Mouse (Mus musculus) frontal cortex, postnatal 36 days (tissue): ENCODE results near the gene Lamc1.
"Not testable (repeated sequence)": the region's sequence is repeated elsewhere in the genome, so short reads cannot be mapped to it uniquely, and the experiment has no call there.

Source experiments
- DNase-seq, 2 experiments: peaks; one replicate each; pipeline ENCODE4 v3.0.0; 2022; ENCODE audit warnings: low spot score in 2 of 2

Lamc1 gene

DNA sequence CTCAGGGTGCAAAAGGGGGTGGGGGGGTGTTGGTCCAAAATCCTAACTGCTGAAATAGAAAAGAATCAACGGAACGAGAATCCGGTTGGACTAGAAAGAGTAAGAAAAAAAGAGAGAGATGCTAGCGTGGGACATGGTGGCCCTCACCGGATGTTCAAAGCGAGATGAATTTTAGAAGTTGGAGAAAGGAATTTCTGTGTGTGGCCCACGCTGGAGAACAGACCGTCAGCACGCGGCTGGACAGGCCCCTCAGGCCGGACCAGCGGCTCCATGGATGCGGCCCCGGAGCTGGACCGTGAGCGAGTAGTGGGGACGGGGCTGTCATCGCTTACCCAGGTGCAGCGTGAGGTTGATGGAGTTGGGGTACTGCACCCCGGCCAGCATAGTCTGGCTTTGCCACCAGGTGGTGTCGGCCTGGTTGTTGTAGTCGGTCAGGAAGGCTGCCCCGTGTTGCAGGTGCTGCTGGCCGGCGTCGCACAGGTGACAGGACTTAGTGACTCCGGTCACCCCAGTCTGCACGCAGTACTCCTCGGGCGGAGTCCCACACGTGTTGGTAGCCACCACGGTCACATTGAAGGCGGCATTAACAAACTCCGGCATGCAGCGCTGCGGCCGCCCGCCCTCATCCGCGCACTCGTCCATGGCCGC is 666 bp downstream of the Lamc1 start:
- peak in 1 of 2 experiments; percentile 33 for DNase-seq

DNA sequence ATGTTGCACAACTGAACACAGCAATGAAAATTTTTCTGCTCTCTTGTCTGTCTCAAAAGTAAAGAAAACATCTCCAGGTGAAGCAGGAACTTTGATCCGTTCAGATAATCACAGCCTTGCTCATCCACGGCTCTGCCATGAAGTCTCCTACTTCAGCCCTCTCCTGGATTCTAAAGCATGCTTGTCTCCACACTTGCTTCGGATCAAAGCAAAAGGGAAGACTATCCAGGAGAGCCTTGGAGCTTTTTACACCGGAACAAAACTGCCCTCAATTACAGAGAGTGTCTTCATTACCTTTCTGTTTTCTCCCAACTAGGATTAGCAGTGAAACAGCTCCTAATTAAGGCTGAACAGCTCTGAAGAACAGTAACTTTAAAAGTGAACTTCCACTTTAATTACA is 1.4 kb downstream of the Lamc1 start:
- DNase-seq, result no peak

DNA sequence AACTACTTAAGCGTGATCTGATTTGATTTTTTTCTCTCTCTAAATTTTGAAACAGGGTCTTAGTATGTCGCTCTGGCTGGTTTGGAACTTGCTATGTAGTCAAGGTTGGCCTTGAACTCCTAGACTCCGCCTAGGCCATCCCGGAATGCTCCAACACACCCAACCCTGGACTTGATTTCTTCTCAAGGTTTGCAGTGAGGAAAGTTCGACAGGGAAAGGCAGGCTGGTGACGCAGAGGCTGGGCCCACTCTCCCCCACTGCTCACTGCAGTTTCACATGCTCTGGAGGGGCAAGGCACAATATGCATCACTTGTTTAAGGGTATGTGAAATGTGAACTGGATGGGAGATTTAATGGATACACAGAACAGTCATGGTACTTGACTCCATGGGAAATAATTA is 3.3 kb downstream of the Lamc1 start:
- no peak for DNase-seq

DNA sequence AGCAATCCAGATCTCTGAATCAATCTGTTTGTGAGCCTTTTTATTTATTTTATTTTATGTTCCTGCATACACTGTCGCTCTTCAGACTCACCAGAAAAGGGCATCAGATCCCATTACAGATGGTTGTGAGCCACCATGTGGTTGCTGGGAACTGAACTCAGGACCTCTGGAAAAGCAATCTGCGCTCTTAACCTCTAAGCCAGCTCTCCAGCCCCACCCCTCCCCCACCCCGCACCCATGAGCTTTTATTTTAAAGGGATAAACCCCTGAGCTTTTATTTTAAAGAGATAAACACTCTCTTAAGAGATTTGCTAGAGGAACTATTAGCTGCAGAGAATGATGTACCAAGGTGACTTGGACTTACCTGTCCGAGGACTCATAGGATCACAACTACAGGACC is 5.5 kb downstream of the Lamc1 start:
- no peak for DNase-seq

DNA sequence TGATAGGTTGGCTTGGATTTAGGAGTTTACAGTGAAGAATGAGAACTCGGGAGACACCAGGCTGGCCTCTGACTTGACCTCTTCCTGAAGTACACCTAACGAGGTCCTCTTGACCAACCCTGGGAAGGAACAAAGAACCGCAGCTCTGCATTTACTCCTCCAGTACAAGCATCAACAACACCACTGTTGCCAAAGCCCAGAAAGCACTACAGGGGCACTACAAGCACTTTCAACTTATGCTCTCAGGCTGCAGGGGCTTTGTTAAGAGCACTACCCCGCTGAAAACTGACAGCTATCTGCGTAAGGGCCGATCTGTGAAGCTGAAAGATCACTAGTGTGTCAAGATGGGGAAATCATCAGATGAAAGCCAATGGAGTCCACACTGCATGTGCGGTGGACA is 6.4 kb downstream of the Lamc1 start:
- DNase-seq, result no peak

DNA sequence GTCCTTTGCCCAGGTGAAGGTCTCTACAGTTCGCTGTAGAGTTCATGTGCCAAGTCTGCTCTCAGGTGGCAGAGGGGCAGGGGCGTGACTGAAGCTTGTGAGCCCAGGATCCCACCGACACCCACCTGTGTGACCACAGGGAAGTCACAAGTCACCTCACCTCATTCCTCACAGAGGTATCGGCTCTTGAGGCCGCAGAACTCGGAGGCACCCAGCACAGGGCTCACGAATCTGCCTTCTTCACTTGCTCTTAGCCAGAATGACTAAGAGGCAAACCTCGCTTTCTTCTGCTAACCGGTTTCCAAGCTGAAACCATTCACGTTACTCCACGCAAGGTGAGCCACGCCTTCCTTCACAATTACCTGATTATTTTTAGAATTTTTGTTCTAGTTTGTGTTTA is 11.2 kb downstream of the Lamc1 start:
- DNase-seq, result no peak

DNA sequence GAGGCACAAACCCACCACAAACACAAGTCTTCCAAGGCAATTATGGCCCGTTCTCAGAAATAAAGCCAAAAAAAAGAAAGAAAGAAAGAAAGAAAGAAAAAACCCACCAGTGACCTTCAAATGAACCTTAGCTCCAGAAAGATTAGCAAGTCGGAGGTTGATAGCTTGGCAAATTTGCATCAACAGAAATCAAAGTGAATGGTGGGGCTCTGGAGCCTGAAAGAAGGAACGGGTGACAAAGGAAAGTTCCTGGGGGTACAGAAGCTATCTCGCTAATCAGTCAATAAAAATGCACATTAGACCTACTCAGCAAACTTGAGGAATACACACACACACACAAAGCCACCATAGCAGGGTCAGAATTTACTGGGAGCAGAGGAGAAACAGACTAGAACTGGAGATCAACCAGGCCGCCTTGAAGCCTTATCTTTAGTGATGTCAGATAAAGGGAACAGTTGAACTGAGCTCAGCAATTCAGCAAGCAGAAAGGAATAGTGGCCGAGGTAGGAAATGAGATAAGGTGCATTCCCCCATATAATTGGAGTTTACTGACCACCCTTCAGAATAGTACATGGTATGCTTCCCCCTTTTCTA is 11.9 kb downstream of the Lamc1 start:
- no peak for DNase-seq

DNA sequence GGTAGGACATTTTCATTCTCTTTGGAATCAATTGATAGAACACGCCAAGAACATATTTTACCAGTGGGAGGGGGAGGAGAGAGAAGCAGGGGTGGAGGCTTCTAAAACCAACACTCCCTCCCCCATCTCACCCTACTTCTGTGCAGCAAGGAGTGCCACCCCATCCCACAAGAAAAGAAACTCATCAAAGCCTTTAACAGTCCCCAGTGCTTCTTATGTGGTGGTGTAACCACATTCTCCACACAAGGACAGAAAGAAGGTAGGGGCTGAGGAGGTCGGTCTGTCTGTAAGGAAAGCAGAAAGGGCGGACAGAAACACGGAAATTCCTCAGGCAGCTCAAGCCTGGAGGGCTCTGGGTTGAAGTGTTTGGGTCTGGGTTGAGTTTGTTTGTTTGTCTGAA is 12.5 kb downstream of the Lamc1 start:
- DNase-seq, result no peak

DNA sequence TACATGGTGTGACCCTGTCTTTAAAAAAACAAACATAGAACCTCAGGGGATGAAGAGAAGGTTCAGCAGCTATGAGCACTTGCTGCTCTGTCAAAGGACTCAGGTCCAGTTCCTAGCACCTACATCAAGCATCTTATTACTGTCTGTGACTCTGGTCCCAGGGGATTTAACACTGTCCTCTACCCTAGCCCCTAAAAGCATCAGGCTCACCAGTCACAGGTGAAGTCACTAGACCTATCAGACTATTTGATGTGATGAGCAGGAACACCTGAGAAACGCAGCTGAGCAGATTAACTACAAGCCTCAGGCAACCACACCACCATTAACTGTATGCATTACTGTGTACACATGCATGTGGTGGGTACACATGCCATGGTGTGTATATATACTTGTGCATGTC is 13.8 kb downstream of the Lamc1 start:
- no peak for DNase-seq

DNA sequence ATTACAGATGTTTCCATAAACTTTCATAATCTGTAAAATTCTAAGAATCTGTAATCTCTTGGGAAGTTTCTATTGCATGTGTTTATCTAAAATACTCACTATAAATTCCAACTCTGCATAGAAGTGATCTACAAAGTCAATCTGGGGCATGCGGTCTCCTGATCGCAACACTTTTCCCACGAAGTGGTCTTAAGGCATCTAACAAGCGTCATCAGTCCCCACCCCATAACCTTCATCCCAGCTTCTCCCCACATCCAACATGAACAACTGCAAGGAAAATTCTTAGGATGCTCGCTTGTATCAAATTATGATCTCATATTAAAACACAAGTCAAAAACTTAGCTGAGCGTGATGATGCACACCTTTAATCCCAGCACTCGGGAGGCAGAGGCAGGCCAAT is 14.3 kb downstream of the Lamc1 start:
- no peak for DNase-seq

DNA sequence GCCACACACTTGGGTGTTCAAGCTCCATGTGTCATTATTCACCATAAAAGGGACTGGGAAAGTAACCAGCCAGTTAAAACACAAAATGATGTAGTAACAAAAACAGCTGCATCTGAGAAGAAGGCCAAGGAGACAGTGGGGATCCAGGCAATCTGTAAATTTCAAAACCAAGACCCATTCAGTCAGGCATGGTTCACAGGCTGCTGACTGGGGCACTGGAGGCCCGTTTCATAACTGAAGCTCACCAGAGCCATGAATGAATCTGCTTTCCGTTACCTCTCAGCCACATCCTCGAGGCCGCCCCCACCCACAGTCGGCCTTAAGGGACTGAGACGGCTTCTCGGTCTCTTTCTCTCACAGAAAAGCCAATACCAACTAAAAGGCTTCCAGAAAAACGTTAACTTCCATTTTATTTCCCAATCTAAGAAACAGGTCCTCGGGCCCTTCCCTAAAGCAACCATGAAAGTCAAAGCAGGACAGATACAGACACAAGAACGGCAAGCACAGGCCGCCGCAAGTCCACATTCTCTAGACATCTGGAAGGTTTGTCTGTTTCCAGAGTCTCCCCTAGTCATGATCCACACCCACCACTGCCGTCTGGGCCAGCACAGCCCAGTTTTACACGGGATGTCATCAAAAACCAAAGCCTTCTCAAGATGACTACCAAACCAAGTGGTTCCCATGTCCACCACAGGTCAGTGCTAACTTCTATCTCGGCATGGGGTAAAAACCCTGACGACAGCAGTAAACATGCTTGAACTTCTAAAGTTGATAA is 14.9 kb downstream of the Lamc1 start:
- DNase-seq, result no peak

DNA sequence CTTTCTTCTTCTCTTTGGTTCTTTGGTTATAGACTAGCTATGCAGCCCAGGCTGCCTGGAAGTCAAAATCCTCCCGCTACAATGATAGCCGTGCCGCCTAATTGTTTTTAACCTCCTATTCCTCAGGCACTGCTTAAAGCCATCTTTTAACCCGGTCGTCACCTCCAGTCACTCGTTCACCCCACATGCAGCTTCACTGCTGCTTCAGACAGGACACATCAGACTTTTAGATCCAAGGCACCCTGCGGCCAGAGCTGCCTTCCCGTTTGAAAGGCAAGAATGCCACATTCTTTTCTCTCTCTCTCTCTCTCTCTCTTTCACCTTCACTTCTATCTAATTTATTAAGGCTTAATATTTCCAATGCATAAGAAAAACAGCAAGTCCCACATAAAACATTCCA is 15.6 kb downstream of the Lamc1 start:
- no peak for DNase-seq

DNA sequence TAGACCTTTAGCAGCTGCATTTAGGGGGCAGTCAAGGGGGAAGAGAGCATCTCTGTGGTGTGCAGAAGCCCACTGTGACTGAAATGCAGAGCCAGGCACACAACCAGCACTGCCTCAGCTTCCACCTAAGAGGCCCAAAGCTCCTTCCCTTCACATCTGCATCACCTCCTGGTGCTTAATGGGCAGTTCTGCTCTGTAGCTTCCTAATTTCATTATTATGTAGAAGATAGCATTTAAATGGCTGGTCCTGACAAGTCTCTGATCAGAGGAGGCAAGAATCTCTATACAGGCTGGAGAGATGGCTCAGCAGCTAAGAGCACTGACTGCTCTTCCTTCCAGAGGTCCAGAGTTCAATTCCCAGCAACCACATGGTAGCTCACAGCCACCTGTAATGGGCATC is 16.3 kb downstream of the Lamc1 start:
- DNase-seq, result no peak

DNA sequence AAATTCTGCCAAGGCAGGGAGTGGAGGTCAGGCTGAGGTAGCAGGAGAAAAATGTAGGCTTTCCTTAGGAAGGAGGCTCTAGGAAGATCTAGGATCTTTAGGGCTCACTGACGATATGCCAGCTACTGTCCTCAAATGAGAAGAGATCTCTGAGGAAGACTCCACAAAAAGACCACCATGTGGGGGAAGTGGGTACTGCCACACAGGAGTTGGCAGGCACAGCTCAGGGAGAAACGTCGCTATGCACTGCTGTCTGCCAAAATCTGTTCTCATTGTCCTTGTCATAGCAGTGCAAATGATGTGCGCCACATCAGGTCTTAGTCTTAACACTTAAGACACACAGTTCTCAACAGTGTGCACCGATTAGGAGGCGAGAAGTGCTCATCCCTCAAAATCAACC is 17.5 kb downstream of the Lamc1 start:
- no peak for DNase-seq

DNA sequence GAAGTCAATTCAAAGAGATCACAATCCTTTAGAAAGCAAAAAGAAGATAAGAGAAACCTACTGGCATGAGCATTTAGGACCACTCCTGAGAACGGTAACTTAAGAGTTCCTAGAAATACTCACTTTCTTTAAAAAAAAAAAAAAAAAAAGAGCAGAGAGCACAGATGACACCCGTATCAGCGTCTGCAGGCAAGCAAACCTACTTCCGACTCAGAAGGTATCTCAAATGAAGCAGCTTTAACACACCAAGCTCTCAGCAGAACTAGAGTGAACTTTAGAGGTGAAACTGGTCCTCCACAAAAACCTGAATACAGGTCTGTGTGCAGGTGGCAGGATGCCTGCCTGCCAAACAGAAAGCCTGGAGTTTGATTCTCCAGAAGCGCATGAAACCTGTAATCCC is 19.6 kb downstream of the Lamc1 start:
- no peak for DNase-seq

DNA sequence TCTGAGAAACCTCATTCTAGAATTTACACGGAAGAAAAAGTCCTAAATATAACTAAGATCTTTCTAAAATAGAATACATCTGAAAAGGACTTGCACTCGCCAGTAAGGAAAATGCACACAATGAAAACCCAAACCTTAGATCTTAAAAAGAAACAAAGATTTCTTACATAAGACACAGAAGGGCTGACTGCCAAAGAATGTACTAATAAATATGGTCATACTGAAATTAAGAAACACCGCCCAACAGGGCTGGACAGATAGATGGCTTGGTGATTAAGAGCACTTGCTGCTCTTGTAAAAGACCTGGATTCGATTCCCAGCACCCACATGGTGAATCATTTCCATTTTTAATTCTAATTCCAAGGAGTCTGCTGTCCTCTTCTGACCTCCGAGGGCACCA is 22.4 kb downstream of the Lamc1 start:
- no peak for DNase-seq

DNA sequence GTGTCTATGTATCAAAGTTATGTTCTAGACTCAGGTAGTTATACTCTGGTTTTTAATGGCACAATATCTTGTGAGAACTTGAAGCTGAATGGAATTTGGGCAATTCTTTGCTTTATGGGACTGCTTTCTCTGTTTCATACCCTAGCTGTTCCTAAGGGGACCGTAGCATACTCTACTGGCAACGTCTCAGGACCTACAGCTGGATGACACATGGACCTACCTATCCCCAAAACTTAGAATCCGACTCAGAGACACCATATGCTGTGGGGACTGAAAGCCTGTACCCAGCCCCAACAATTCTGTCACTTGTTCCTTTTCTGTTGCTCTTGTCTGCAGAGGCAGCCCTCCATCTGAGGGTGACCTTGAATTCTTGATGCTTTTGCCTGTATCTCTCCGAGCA is 23.3 kb downstream of the Lamc1 start:
- DNase-seq, result no peak

DNA sequence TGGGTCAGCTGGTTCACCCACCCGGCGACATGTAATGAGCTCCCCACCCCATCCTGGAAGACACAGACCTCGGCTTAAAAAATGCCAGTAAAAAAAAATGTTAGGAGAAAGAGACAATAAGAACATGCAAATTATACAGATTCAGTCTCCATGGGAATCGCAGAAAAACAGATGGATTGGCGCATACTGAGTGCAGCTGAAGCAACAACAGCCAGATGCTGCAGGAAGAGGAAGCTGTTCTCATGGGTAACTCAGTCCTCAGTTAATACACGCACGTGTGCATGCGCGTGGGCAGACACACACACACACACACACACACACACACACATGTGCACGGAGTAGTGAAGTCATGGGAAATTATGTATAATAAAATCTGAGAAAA is 23.7 kb downstream of the Lamc1 start:
- DNase-seq, result peak in 1 of 2 experiments; percentile 44

DNA sequence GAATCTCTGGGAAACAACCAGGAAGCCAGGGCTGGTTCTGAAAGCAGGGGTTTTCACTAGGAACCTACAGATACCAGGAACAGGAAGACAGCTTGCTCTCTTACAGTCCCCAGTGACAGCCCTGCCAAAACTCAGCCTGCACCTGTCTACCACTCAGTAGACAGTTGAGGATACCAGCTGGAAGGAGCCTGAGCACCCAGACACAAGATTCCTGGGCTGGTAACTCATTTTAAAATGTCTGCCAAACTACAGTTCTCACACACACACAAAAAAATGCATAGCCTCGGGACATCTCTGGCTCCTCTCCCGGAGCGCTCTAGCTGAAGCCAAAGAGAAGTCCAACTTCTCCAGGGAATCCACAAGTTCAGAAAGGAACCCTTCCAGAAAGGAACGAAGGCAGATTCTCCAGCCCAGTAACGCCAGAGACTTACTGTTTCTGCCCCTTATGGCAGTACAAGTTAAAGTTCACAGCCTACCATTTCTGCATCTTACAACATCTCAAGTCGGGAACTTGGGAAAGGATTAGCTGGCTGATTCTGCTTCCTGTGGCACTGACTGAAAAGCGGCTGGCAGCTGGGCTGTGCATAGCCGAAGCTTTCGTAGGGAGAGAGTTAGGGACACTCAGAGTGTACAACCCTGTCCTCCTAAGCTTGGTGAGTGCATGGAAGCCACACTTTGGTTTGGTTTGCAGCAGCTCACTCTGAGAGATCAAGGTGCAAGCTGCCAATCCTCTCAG is 24.2 kb downstream of the Lamc1 start:
- peak; percentile 53 to 71 for DNase-seq

DNA sequence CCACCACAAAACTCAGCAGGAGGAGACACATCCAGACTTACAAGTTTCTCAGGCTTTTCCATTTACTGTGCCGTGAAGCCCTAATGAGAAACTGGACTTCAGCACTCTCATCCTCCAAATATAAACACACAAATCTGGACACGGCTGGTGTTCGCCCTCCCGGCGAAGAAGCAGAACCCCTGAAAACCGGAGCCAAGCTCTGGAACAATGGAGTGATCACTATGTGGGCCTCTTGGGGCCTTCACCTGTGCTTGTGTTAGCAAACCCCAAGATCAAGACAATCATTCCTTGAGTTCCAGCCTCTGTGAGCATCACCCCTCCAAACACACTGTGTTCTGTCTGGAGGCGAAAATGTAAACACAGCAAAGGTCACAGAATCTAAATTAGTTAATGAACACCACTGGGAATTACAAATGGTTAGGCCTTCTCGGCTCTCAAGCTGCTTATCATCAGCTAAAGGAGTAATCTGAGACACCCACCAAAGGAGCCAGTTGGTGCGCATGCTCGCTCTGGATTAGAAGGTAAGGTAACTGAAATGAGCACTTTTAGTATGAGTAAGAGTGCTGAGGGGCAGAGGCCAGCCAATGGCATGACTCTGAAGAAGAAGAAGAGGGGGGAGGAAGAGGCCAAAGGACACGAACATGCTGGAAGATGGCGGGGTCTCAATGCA is 24.9 kb downstream of the Lamc1 start:
- no peak for DNase-seq

DNA sequence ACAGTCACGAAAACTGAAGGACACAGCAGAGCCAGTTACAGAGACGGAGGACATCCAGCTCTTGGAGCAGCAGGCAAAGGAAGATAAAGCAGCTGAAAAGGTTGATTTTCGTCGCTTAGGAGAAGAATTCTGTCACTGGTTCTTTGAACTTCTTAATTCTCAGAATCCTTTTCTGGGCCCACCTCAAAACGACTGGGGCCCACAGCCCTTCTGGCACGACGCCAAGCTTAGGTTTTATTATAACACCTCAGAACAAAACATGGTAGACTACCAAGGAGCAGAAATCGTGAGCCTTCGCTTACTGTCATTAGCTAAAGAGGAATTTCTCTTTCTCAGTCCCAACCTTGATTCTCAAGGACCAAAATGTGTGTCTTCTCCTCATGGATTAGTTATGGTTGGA is 26.9 kb downstream of the Lamc1 start:
- not testable (repeated sequence) for DNase-seq

DNA sequence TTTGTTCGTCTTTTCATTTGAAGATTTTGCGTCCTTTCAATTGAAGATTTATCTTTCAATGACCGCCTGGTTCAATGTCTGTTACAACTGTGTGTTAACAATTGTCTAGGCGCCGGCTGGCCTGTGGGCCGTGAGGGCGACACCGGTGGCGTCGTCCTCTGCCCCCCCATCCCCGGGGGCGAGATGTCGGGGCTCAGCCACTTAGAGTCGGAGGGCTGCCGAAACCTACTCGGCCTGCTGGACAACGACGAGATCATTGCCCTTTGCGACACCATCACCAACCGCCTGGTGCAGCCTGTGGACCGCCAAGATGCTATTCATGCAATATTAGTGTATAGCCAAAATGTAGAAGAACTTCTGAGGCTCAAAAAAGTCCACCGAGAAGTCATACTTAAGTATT is 27.3 kb downstream of the Lamc1 start:
- not testable (repeated sequence) for DNase-seq
